Mouse (Mus musculus) heart, embryonic 14.5 days (tissue): ENCODE measurements around the gene Tac1. TPM values are rescaled to one million over a fixed set of nuclear protein-coding genes. Genes with fewer than 3 reads are reported as not detected.
"Not testable (repeated sequence)": the region's sequence is repeated elsewhere in the genome, so short reads cannot be mapped to it uniquely, and the experiment has no call there.

Source experiments
- ATAC-seq: fragments of 200-750 bp; cut with Nextera tagmentation; 2 replicates; pipeline ENCODE4 v1.8.0; 2017; ENCODE audit warnings: low read depth, moderate TSS enrichment; ENCODE audit not compliant: insufficient number of reproducible peaks, insufficient read depth, low FRiP score
- H3K27ac ChIP-seq, 2 experiments: fragments of 200-500 bp in 1 of 2; fragments of 300-500 bp in 1 of 2; sonication (generic) in 1 of 2; replicated peaks in 1 of 2; 2 replicates each; pipeline ENCODE4 v1.5.1; 2012 to 2014; ENCODE audit warnings: low read depth in 2 of 2, low read length in 2 of 2, control low read depth in 1 of 2, mild to moderate bottlenecking in 1 of 2, mixed read lengths in 1 of 2; ENCODE audit not compliant: control insufficient read depth in 1 of 2, insufficient read depth in 1 of 2
- H3K27me3 ChIP-seq: fragments of 300-500 bp; sonication (generic); 2 replicates; pipeline ENCODE4 v1.6.1; 2014; ENCODE audit warnings: mild to moderate bottlenecking, low read length, control low read depth; ENCODE audit not compliant: control insufficient read depth, insufficient read depth
- H3K36me3 ChIP-seq: fragments of 300-500 bp; sonication (generic); 2 replicates; pipeline ENCODE4 v1.6.1; 2014; ENCODE audit warnings: mild to moderate bottlenecking, control low read depth, low read length, mixed read lengths; ENCODE audit not compliant: control insufficient read depth, insufficient read depth
- H3K4me1 ChIP-seq, 2 experiments: fragments of 200-500 bp in 1 of 2; fragments of 300-500 bp in 1 of 2; sonication (generic) in 1 of 2; 2 replicates each; pipeline ENCODE4 v1.6.1; 2012 to 2014; ENCODE audit warnings: low read length in 2 of 2, control low read depth in 1 of 2, mixed read lengths in 1 of 2; ENCODE audit not compliant: control insufficient read depth in 2 of 2, insufficient read depth in 2 of 2
- H3K4me2 ChIP-seq: fragments of 300-500 bp; sonication (generic); 2 replicates; pipeline ENCODE4 v1.6.1; 2014; ENCODE audit warnings: mild to moderate bottlenecking, low read length
- H3K4me3 ChIP-seq, 2 experiments: fragments of 200-500 bp in 1 of 2; fragments of 300-500 bp in 1 of 2; sonication (generic) in 1 of 2; 2 replicates each; pipeline ENCODE4 v1.5.1; 2012 to 2014; ENCODE audit warnings: low read length in 2 of 2, mild to moderate bottlenecking in 2 of 2, control low read depth in 1 of 2, low read depth in 1 of 2, moderate library complexity in 1 of 2; ENCODE audit not compliant: control insufficient read depth in 1 of 2, insufficient read depth in 1 of 2
- H3K9ac ChIP-seq: fragments of 300-500 bp; sonication (generic); 2 replicates; pipeline ENCODE4 v1.6.1; 2014; ENCODE audit warnings: mild to moderate bottlenecking, low read length
- H3K9me3 ChIP-seq: fragments of 300-500 bp; sonication (generic); 2 replicates; pipeline ENCODE4 v1.6.1; 2016; ENCODE audit warnings: low read length, control low read depth; ENCODE audit not compliant: control insufficient read depth
- WGBS: fragments of 180-500 bp; shearing (Covaris S2); extraction: QIAGEN DNeasy Blood & Tissue Kit; methylation state at CpG from one replicate; pipeline ENCODE4 v1.1.7; 2014; 5-methylcytosine and 5-hydroxymethylcytosine counted together
- polyA plus RNA-seq: library from polyadenylated mRNA; unstranded; fragments of >200 nt; fragmentation: Nextera tagmentation; extraction: Ambion mirVana; gene quantifications from 2 replicates; pipeline ENCODE4 v1.2.1, GENCODE M21; 2014

The Tac1 gene
- polyA plus RNA-seq = 0.30 and 0.32 TPM in 2 replicates

- peaks cover 48% of the 10 kb centered on the region for H3K27me3 ChIP-seq
- no peaks in the 10 kb centered on the region for H3K9me3 ChIP-seq
- no peak within 1 kb of the TSS for H3K27ac ChIP-seq
- no peak for ATAC-seq
- peak within 1 kb of the TSS; percentile 73 for H3K4me2 ChIP-seq
- no peaks in the 10 kb centered on the region for H3K36me3 ChIP-seq
- H3K4me1 ChIP-seq = peaks cover 13% of the 10 kb centered on the region in 2 experiments
- 2% methylated on average over 37 of the region's 37 CpGs for WGBS
- peak within 1 kb of the TSS; percentile 25; the same call in 1 of the 2 replicates for H3K9ac ChIP-seq
- H3K4me3 ChIP-seq = peak within 1 kb of the TSS; percentile 37 to 39
Observed at GRCm38 (mm10) chr6:7554829-7555391, at the start of gene Tac1. TSS of gene Tac1 (plus strand) at chr6:7554879.

GRCm38 (mm10) chr6:7543511-7543910 lies 11.2 kb upstream of the Tac1 start:
- H3K9ac ChIP-seq, H3K4me2 ChIP-seq, ATAC-seq, H3K36me3 ChIP-seq, H3K9me3 ChIP-seq, H3K27me3 ChIP-seq, H3K4me1 ChIP-seq, H3K4me3 ChIP-seq, H3K27ac ChIP-seq: not testable (repeated sequence)
- 68% methylated on average over 2 of the region's 2 CpGs for WGBS

- peaks cover 48% of the 10 kb centered on the region for H3K27me3 ChIP-seq
Observed at GRCm38 (mm10) chr6:7555688-7556476, 1.2 kb downstream of the Tac1 start.

GRCm38 (mm10) chr6:7558164-7558563 lies 3.5 kb downstream of the Tac1 start:
- H3K27me3 ChIP-seq = peaks cover 44% of the 10 kb centered on the region
- no peak overlapping the region for H3K4me2 ChIP-seq
- H3K27ac ChIP-seq = no peak overlapping the region
- no peaks in the 10 kb centered on the region for H3K9me3 ChIP-seq
- no peak for ATAC-seq
- H3K9ac ChIP-seq = no peak overlapping the region
- peaks cover 13% of the 10 kb centered on the region in 2 experiments for H3K4me1 ChIP-seq
- H3K4me3 ChIP-seq = no peak overlapping the region
- no peaks in the 10 kb centered on the region for H3K36me3 ChIP-seq

More at GRCm38 (mm10) chr6:7555688-7556476, 1.2 kb downstream of the Tac1 start:
- WGBS = 3% methylated on average over 25 of the region's 25 CpGs
- Histone ChIP-seq H3K4me1 (peaks cover 13% of the 10 kb centered on the region in 2 experiments), H3K4me2 (peak overlapping the region; percentile 73), H3K9ac (0 out of 2 replicates have a peak overlapping the region, but pooled peaks have one; percentile 25), H3K36me3 (no peaks in the 10 kb centered on the region), H3K4me3 (peak overlapping the region; percentile 37 to 39), H3K27ac (no peak overlapping the region), H3K9me3 (no peaks in the 10 kb centered on the region)
- ATAC-seq = no peak

- H3K4me3 ChIP-seq = no peak overlapping the region
- no peaks in the 10 kb centered on the region for H3K4me1 ChIP-seq
- WGBS = 48% methylated on average over 6 of the region's 6 CpGs
Observed at GRCm38 (mm10) chr6:7562524-7562923, 7.8 kb downstream of the Tac1 start.

GRCm38 (mm10) chr6:7564537-7564936 lies 9.9 kb downstream of the Tac1 start:
- Histone ChIP-seq H3K4me3 (no peak overlapping the region), H3K4me1 (no peaks in the 10 kb centered on the region), H3K36me3 (no peaks in the 10 kb centered on the region), H3K9me3 (no peaks in the 10 kb centered on the region), H3K27ac (no peak overlapping the region), H3K9ac (no peak overlapping the region), H3K4me2 (no peak overlapping the region), H3K27me3 (no peaks in the 10 kb centered on the region)
- WGBS = 76% methylated on average over 3 of the region's 3 CpGs
- no peak for ATAC-seq

More at GRCm38 (mm10) chr6:7562524-7562923, 7.8 kb downstream of the Tac1 start:
- no peak overlapping the region for H3K4me2 ChIP-seq
- no peak overlapping the region for H3K9ac ChIP-seq
- H3K9me3 ChIP-seq = no peaks in the 10 kb centered on the region
- H3K36me3 ChIP-seq = no peaks in the 10 kb centered on the region
- no peak overlapping the region for H3K27ac ChIP-seq
- H3K27me3 ChIP-seq = peaks cover 5% of the 10 kb centered on the region; the same call in 1 of the 2 replicates
- no peak for ATAC-seq

GRCm38 (mm10) chr6:7571144-7571543 lies 16.5 kb downstream of the Tac1 start:
- no peaks in the 10 kb centered on the region for H3K27me3 ChIP-seq
- H3K9me3 ChIP-seq = no peaks in the 10 kb centered on the region
- H3K9ac ChIP-seq = no peak overlapping the region
- 69% methylated on average over 1 of the region's 1 CpGs for WGBS
- H3K4me3 ChIP-seq = no peak overlapping the region
- H3K27ac ChIP-seq = no peak overlapping the region
- no peak for ATAC-seq
- no peaks in the 10 kb centered on the region for H3K4me1 ChIP-seq
- no peaks in the 10 kb centered on the region for H3K36me3 ChIP-seq
- H3K4me2 ChIP-seq = no peak overlapping the region
